Mouse (Mus musculus) stomach, postnatal 0 days (tissue): ENCODE measurements around the gene Hsf5. TPM values are rescaled to one million over a fixed set of nuclear protein-coding genes. Genes with fewer than 3 reads are reported as not detected.

Source experiments
- ATAC-seq: fragments of 200-750 bp; cut with Nextera tagmentation; 2 replicates; pipeline ENCODE4 v1.8.0; 2017; ENCODE audit not compliant: low FRiP score, low TSS enrichment
- DNase-seq: peaks from one replicate; pipeline ENCODE4 v3.0.0-alpha.2; 2016; ENCODE audit warnings: low spot score
- H3K27ac ChIP-seq: fragments of 300-500 bp; sonication (generic); replicated peaks from 2 replicates; pipeline ENCODE4 v1.5.1; 2014; ENCODE audit warnings: mild to moderate bottlenecking, control low read depth
- H3K27me3 ChIP-seq: fragments of 300-500 bp; sonication (generic); 2 replicates; pipeline ENCODE4 v1.6.1; 2014; ENCODE audit warnings: low read length; ENCODE audit not compliant: control insufficient read depth, insufficient read depth
- H3K36me3 ChIP-seq: fragments of 300-500 bp; sonication (generic); 2 replicates; pipeline ENCODE4 v1.6.1; 2014; ENCODE audit warnings: low read length, mixed read lengths; ENCODE audit not compliant: control insufficient read depth, insufficient read depth
- H3K4me1 ChIP-seq: fragments of 300-500 bp; sonication (generic); replicated peaks from 2 replicates; pipeline ENCODE4 v1.6.1; 2014; ENCODE audit warnings: antibody characterized with exemption; ENCODE audit not compliant: control insufficient read depth, insufficient read depth
- H3K4me2 ChIP-seq: fragments of 300-500 bp; sonication (generic); replicated peaks from 2 replicates; pipeline ENCODE4 v1.6.1; 2014; ENCODE audit warnings: low read depth, mild to moderate bottlenecking, control low read depth, moderate library complexity
- H3K4me3 ChIP-seq: fragments of 300-500 bp; sonication (generic); 2 replicates; pipeline ENCODE4 v1.5.1; 2014; ENCODE audit warnings: low read depth, low read length, control low read depth
- H3K9ac ChIP-seq: fragments of 300-500 bp; sonication (generic); 2 replicates; pipeline ENCODE4 v1.6.1; 2014; ENCODE audit warnings: mild to moderate bottlenecking, low read length, control low read depth, mixed read lengths
- H3K9me3 ChIP-seq: fragments of 300-500 bp; sonication (generic); 2 replicates; pipeline ENCODE4 v1.6.1; 2016; ENCODE audit warnings: low read length; ENCODE audit not compliant: control insufficient read depth
- CTCF ChIP-seq: IDR thresholded peaks from 2 replicates; pipeline ENCODE4 v1.5.1; 2016; ENCODE audit warnings: antibody characterized with exemption, low read depth, mild to moderate bottlenecking, moderate library complexity
- EP300 ChIP-seq: optimal IDR thresholded peaks from 2 replicates; pipeline ENCODE3; 2016; ENCODE audit warnings: antibody characterized with exemption
- WGBS: fragments of 180-500 bp; shearing (Covaris S2); extraction: QIAGEN DNeasy Blood & Tissue Kit; methylation state at CpG from one replicate; pipeline ENCODE4 v1.1.7; 2014; 5-methylcytosine and 5-hydroxymethylcytosine counted together
- polyA plus RNA-seq: library from polyadenylated mRNA; unstranded; fragments of >200 nt; fragmentation: Nextera tagmentation; extraction: Ambion mirVana; gene quantifications from 2 replicates; pipeline ENCODE4 v1.2.1, GENCODE M21; 2015

Hsf5 gene
- polyA plus RNA-seq, 1 experiment from 2014 or later: not detected

GRCm38 (mm10) chr11:87662822-87663221 is 45.9 kb downstream of the Hsf5 start:
- Histone ChIP-seq H3K9me3 (no peaks in the 10 kb centered on the region), H3K27me3 (no peaks in the 10 kb centered on the region), H3K9ac (peak overlapping the region; percentile 56), H3K36me3 (no peaks in the 10 kb centered on the region), H3K4me1 (no peaks in the 10 kb centered on the region), H3K4me3 (peak overlapping the region; percentile 50), H3K4me2 (peak overlapping the region; percentile 54), H3K27ac (peak overlapping the region; percentile 82)
- no peak for TF ChIP-seq CTCF
- TF ChIP-seq EP300: no peak
- DNase-seq: no peak
- ATAC-seq: no peak
- WGBS: 10% methylated on average over 14 of the region's 14 CpGs

GRCm38 (mm10) chr11:87663948-87664347 is 47.0 kb downstream of the Hsf5 start:
- H3K9me3 ChIP-seq: no peaks in the 10 kb centered on the region
- peak overlapping the region; percentile 63 for H3K9ac ChIP-seq
- peak overlapping the region; percentile 50 for H3K4me3 ChIP-seq
- WGBS: 57% methylated on average over 6 of the region's 6 CpGs
- H3K27ac ChIP-seq: peak overlapping the region; percentile 45
- H3K4me1 ChIP-seq: no peaks in the 10 kb centered on the region
- no peak for ATAC-seq
- no peaks in the 10 kb centered on the region for H3K27me3 ChIP-seq
- no peak for TF ChIP-seq EP300
- no peaks in the 10 kb centered on the region for H3K36me3 ChIP-seq
- H3K4me2 ChIP-seq: peak overlapping the region; percentile 54
- DNase-seq: no peak

- no peaks in the 10 kb centered on the region for H3K36me3 ChIP-seq
- WGBS: 54% methylated on average over 12 of the region's 12 CpGs
- H3K4me1 ChIP-seq: no peaks in the 10 kb centered on the region
- peak overlapping the region; percentile 63 for H3K9ac ChIP-seq
- H3K27me3 ChIP-seq: no peaks in the 10 kb centered on the region
- peak overlapping the region; percentile 45; the same call in 1 of the 2 replicates for H3K27ac ChIP-seq
- no peak for ATAC-seq
- TF ChIP-seq CTCF: no peak
- TF ChIP-seq EP300: no peak
- no peaks in the 10 kb centered on the region for H3K9me3 ChIP-seq
- peak overlapping the region; percentile 50 for H3K4me3 ChIP-seq
- DNase-seq: peak; percentile 43
- peak overlapping the region; percentile 54 for H3K4me2 ChIP-seq
These were observed 47.6 kb downstream of the Hsf5 start for GRCm38 (mm10) chr11:87664521-87664920.

GRCm38 (mm10) chr11:87665224-87665623 is 48.3 kb downstream of the Hsf5 start:
- WGBS: 52% methylated on average over 6 of the region's 6 CpGs
- H3K4me1 ChIP-seq: no peaks in the 10 kb centered on the region
- TF ChIP-seq CTCF (no peak), EP300 (no peak)
- no peak overlapping the region for H3K27ac ChIP-seq
- H3K9ac ChIP-seq: no peak overlapping the region
- H3K9me3 ChIP-seq: no peaks in the 10 kb centered on the region
- H3K4me3 ChIP-seq: peak overlapping the region; percentile 27; the same call in 1 of the 2 replicates
- H3K36me3 ChIP-seq: no peaks in the 10 kb centered on the region
- DNase-seq (peak; percentile 33), ATAC-seq (no peak)
- H3K4me2 ChIP-seq: peak overlapping the region; percentile 29; the same call in 1 of the 2 replicates
- no peaks in the 10 kb centered on the region for H3K27me3 ChIP-seq

DNA sequence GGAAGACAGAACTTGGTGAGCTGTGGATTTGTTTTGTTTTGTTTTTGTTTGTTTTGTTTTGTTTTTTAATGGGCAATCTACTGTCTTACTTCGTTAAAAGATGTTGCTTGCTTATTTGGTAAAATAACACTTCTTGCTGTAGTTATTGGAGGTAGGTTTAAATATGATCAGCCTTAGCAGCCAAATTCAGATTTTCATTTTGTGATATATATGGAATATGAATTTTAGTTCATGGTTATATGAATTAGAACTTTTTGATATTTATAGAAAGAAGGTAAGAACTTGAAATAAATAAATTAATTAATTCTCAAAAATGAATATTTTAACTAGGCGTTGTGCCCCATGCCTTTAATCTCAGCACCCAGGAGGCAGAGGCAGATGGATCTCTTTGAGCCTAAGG is 48.7 kb downstream of the Hsf5 start:
- no peaks in the 10 kb centered on the region for H3K27me3 ChIP-seq
- no peaks in the 10 kb centered on the region for H3K4me1 ChIP-seq
- H3K4me2 ChIP-seq: peak overlapping the region; percentile 55
- ATAC-seq (no peak), DNase-seq (no peak)
- peak overlapping the region; percentile 37 for H3K4me3 ChIP-seq
- no peaks in the 10 kb centered on the region for H3K36me3 ChIP-seq
- TF ChIP-seq CTCF (no peak), EP300 (no peak)
- 0 out of 2 replicates have a peak overlapping the region, but pooled peaks have one; percentile 54 for H3K9ac ChIP-seq
- H3K9me3 ChIP-seq: no peaks in the 10 kb centered on the region
- no peak overlapping the region for H3K27ac ChIP-seq
- 62% methylated on average over 2 of the region's 2 CpGs for WGBS

GRCm38 (mm10) chr11:87666256-87667035 is 49.5 kb downstream of the Hsf5 start:
- peak overlapping the region; percentile 54 for H3K9ac ChIP-seq
- 43% methylated on average over 12 of the region's 12 CpGs for WGBS
- H3K4me1 ChIP-seq: no peaks in the 10 kb centered on the region
- H3K4me2 ChIP-seq: peak overlapping the region; percentile 55
- H3K27ac ChIP-seq: peak overlapping the region; percentile 69; the same call in 1 of the 2 replicates
- no peaks in the 10 kb centered on the region for H3K9me3 ChIP-seq
- ATAC-seq (no peak), DNase-seq (no peak)
- H3K4me3 ChIP-seq: peak overlapping the region; percentile 37
- no peaks in the 10 kb centered on the region for H3K36me3 ChIP-seq
- TF ChIP-seq EP300: no peak
- no peak for TF ChIP-seq CTCF
- H3K27me3 ChIP-seq: no peaks in the 10 kb centered on the region
